Mouse (Mus musculus): ENCODE results near the gene Hist1h2ap. TPM values are rescaled to one million over a fixed set of nuclear protein-coding genes. Genes with fewer than 3 reads are reported as not detected.
"Not testable (repeated sequence)": the region's sequence is repeated elsewhere in the genome, so short reads cannot be mapped to it uniquely, and the experiment has no call there.

The Hist1h2ap gene
- total RNA-seq (2012; rRNA removed) (3,706 and 4,747 TPM in 2 replicates), polyA plus RNA-seq (2012; ENCODE audit: insufficient read depth in 1 of 2, insufficient read length in 2 of 2, low read depth in 1 of 2, low replicate concordance in 2 of 2, missing spikeins in 1 of 2) (100 to 1,000 TPM in 1 of 2 experiments, not detected in 1; 727 TPM)

- H3K9ac ChIP-seq (ENCODE audit: control insufficient read depth, low read depth, low read length, poor library complexity, severe bottlenecking); H3K4me1 ChIP-seq (ENCODE audit: control insufficient read depth in 1 of 2, insufficient read depth in 2 of 2, low read length in 2 of 2); DNase-seq (ENCODE audit: low read depth, low spot score); H3K36me3 ChIP-seq (ENCODE audit: control insufficient read depth in 1 of 2, insufficient read depth in 2 of 2, low read length in 2 of 2); H3K79me2 ChIP-seq (ENCODE audit: control insufficient read depth, insufficient read depth, low read length, poor library complexity); H3K27ac ChIP-seq (ENCODE audit: control insufficient read depth, low read depth, low read length); H3K9me3 ChIP-seq (replicated peaks; ENCODE audit: insufficient read depth, low read length); H3K4me3 ChIP-seq (ENCODE audit: control insufficient read depth in 1 of 2, insufficient read depth in 1 of 2, low read depth in 2 of 2, low read length in 2 of 2); H3K27me3 ChIP-seq (ENCODE audit: control insufficient read depth in 1 of 2, insufficient read depth in 2 of 2, low read length in 2 of 2): not testable (repeated sequence)
Measured at GRCm38 (mm10) chr13:21833461-21833860, at the start of gene Hist1h2ap, which contains the start of gene Hist1h2br. Gene Hist1h2ap, minus strand, starts transcription at chr13:21833507. Gene Hist1h2br, plus strand, starts transcription at chr13:21833743.

DNA sequence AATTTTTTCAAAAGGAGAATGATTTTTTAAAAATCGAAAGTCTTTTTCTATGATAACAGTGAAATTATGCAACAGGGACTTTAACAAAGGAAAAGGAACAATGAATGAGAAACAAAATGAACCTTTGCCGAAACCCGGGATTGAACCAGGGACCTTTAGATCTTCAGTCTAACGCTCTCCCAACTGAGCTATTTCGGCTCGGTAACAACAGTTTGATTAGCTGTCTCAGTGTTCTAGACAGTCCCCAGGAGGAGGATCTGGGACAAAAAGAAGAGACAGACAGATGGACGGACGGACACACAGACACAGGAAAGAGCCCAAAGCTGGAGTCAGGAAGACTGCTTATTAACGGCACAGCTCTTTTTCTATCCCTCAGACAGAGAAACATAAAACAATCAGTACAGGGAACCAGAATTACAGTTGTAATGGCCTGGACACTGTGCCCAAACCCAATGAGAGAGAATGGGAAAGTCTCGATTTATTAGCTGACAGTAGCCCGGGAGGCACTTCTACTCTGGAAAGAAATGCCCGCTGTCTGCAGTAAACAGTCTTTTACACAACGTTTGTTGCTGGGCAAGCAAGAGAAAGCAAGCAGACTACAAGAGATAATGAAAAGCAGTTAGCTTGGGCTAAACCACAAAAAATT, 49.6 kb upstream of the Hist1h2ap start:
- Histone ChIP-seq H3K4me1 (ENCODE audit: control insufficient read depth in 1 of 2, insufficient read depth in 2 of 2, low read length in 2 of 2) (no peaks in the 10 kb centered on the region), H3K27me3 (ENCODE audit: control insufficient read depth in 1 of 2, insufficient read depth in 2 of 2, low read length in 2 of 2) (no peaks in the 10 kb centered on the region), H3K9ac (ENCODE audit: control insufficient read depth, low read depth, low read length, poor library complexity, severe bottlenecking) (peak overlapping the region; percentile 73), H3K9me3 (replicated peaks; ENCODE audit: insufficient read depth, low read length) (no peaks in the 10 kb centered on the region), H3K27ac (ENCODE audit: control insufficient read depth, low read depth, low read length) (no peak overlapping the region), H3K36me3 (ENCODE audit: control insufficient read depth in 1 of 2, insufficient read depth in 2 of 2, low read length in 2 of 2) (no peaks in the 10 kb centered on the region; a peak in 1 of 4 replicates), H3K4me3 (ENCODE audit: control insufficient read depth in 1 of 2, insufficient read depth in 1 of 2, low read depth in 2 of 2, low read length in 2 of 2) (peak overlapping the region; percentile 48 to 95), H3K79me2 (ENCODE audit: control insufficient read depth, insufficient read depth, low read length, poor library complexity) (no peaks in the 10 kb centered on the region; the same call in 1 of the 2 replicates)
- TF ChIP-seq ZC3H11A (IDR thresholded peaks at IDR 0.05; ENCODE audit: low read depth, low read length) = no peak
- no peak for TF ChIP-seq GABPA (IDR thresholded peaks at IDR 0.05; ENCODE audit: low read depth, low read length)
- no peak for TF ChIP-seq HCFC1 (IDR thresholded peaks at IDR 0.05; ENCODE audit: low read depth, low read length)
- TF ChIP-seq SIN3A (IDR thresholded peaks at IDR 0.05; ENCODE audit: low read length) = no peak; the same call in 1 of the 2 replicates
- no peak for TF ChIP-seq ZKSCAN1 (IDR thresholded peaks at IDR 0.05; ENCODE audit: low read depth, low read length)
- peak; percentile 100 for TF ChIP-seq TBP (IDR thresholded peaks at IDR 0.05; ENCODE audit: low read depth, low read length)
- 0 out of 2 replicates have a peak, but pooled peaks have one; percentile 6 for TF ChIP-seq GATA1 (IDR thresholded peaks at IDR 0.05; ENCODE audit: low read depth, low read length)
- no peak for TF ChIP-seq NELFE (IDR thresholded peaks at IDR 0.05; ENCODE audit: low read depth, low read length)
- no peak for TF ChIP-seq NRF1 (IDR thresholded peaks at IDR 0.05; ENCODE audit: insufficient read depth, low read depth, low read length, poor library complexity, severe bottlenecking)
- TF ChIP-seq POLR2AphosphoS5 (IDR thresholded peaks at IDR 0.05; ENCODE audit: borderline replicate concordance, low read depth, low read length) = no peak
- TF ChIP-seq TCF12 (IDR thresholded peaks at IDR 0.05; ENCODE audit: low read depth, low read length) = no peak
- TF ChIP-seq MEF2A (IDR thresholded peaks at IDR 0.05; ENCODE audit: extremely low read depth, insufficient replicate concordance, low read depth, low read length, poor library complexity, severe bottlenecking) = no peak
- no peak for TF ChIP-seq MAZ (IDR thresholded peaks at IDR 0.05; ENCODE audit: low read depth, low read length)
- TF ChIP-seq MAFK (IDR thresholded peaks at IDR 0.05; ENCODE audit: borderline replicate concordance, low read depth, low read length) = peak; percentile 96
- no peak for TF ChIP-seq CTCF (IDR thresholded peaks at IDR 0.05 in 2 of 3, conservative IDR thresholded peaks at IDR 0.05 in 1 of 3; ENCODE audit: control insufficient read depth in 1 of 3, insufficient read depth in 1 of 3, low read depth in 2 of 3, low read length in 3 of 3, poor library complexity in 1 of 3, severe bottlenecking in 1 of 3)
- TF ChIP-seq MAX (IDR thresholded peaks at IDR 0.05; ENCODE audit: low read length) = no peak
- peak; percentile 88 for DNase-seq (ENCODE audit: low read depth, low spot score)
